Mouse (Mus musculus): Measurements from ENCODE around the gene Gbgt1. TPM values are rescaled to one million over a fixed set of nuclear protein-coding genes. Genes with fewer than 3 reads are reported as not detected.

Gbgt1 gene
- polyA plus RNA-seq, 1 experiment from 2014 or later: 0.56 TPM

GRCm38 (mm10) chr2:28532938-28533771 is 36.5 kb downstream of the Gbgt1 start:
- TF ChIP-seq CTCF (IDR thresholded peaks at IDR 0.05; ENCODE audit: low read depth) (no peak), EP300 (IDR thresholded peaks at IDR 0.05; ENCODE audit: low read depth) (peak; percentile 16; the same call in 1 of the 2 replicates)
- WGBS (ENCODE audit: insufficient replicate concordance): 3% methylated on average over 49 of the region's 49 CpGs
- H3K9me3 ChIP-seq (ENCODE audit: low read length): no peaks in the 10 kb centered on the region
- peak overlapping the region; percentile 55 for H3K27ac ChIP-seq (ENCODE audit: low read depth)
- peak overlapping the region; percentile 88 for H3K4me2 ChIP-seq (ENCODE audit: low read depth, low read length)
- H3K4me1 ChIP-seq (ENCODE audit: insufficient read depth): peaks cover 15% of the 10 kb centered on the region
- H3K36me3 ChIP-seq (replicated peaks; ENCODE audit: insufficient read depth, low read length): no peaks in the 10 kb centered on the region
- H3K27me3 ChIP-seq (ENCODE audit: insufficient read depth, low read length): 0 out of 2 replicates have a peak, but pooled peaks cover 4% of the 10 kb centered on the region
- peak overlapping the region; percentile 64 for H3K9ac ChIP-seq (replicated peaks)
- ATAC-seq: peak; percentile 96
- H3K4me3 ChIP-seq (ENCODE audit: low read depth, low read length): peak overlapping the region; percentile 56
- DNase-seq: peak; percentile 89

- Histone ChIP-seq H3K27me3 (ENCODE audit: insufficient read depth, low read length) (0 out of 2 replicates have a peak, but pooled peaks cover 4% of the 10 kb centered on the region), H3K9ac (replicated peaks) (peak overlapping the region; percentile 64), H3K36me3 (replicated peaks; ENCODE audit: insufficient read depth, low read length) (no peaks in the 10 kb centered on the region), H3K4me2 (ENCODE audit: low read depth, low read length) (peak overlapping the region; percentile 88), H3K4me3 (ENCODE audit: low read depth, low read length) (peak overlapping the region; percentile 56), H3K4me1 (ENCODE audit: insufficient read depth) (peaks cover 16% of the 10 kb centered on the region), H3K27ac (ENCODE audit: low read depth) (peak overlapping the region; percentile 57), H3K9me3 (ENCODE audit: low read length) (no peaks in the 10 kb centered on the region)
- ATAC-seq: no peak
- 65% methylated on average over 7 of the region's 7 CpGs for WGBS (ENCODE audit: insufficient replicate concordance)
- no peak for TF ChIP-seq EP300 (IDR thresholded peaks at IDR 0.05; ENCODE audit: low read depth)
- no peak for TF ChIP-seq CTCF (IDR thresholded peaks at IDR 0.05; ENCODE audit: low read depth)
- no peak for DNase-seq
These were observed 37.3 kb downstream of the Gbgt1 start for GRCm38 (mm10) chr2:28533901-28534435.

- no peak overlapping the region for H3K9ac ChIP-seq (replicated peaks)
- H3K27ac ChIP-seq (ENCODE audit: low read depth): peak overlapping the region; percentile 57
- peak overlapping the region; percentile 88 for H3K4me2 ChIP-seq (ENCODE audit: low read depth, low read length)
- ATAC-seq (no peak), DNase-seq (no peak)
- 0 out of 2 replicates have a peak, but pooled peaks cover 4% of the 10 kb centered on the region for H3K27me3 ChIP-seq (ENCODE audit: insufficient read depth, low read length)
- H3K36me3 ChIP-seq (replicated peaks; ENCODE audit: insufficient read depth, low read length): no peaks in the 10 kb centered on the region
- 64% methylated on average over 11 of the region's 11 CpGs for WGBS (ENCODE audit: insufficient replicate concordance)
- TF ChIP-seq CTCF (IDR thresholded peaks at IDR 0.05; ENCODE audit: low read depth) (no peak), EP300 (IDR thresholded peaks at IDR 0.05; ENCODE audit: low read depth) (no peak)
- no peak overlapping the region for H3K4me3 ChIP-seq (ENCODE audit: low read depth, low read length)
- peaks cover 23% of the 10 kb centered on the region for H3K4me1 ChIP-seq (ENCODE audit: insufficient read depth)
- H3K9me3 ChIP-seq (ENCODE audit: low read length): no peaks in the 10 kb centered on the region
These were observed 38.0 kb downstream of the Gbgt1 start for GRCm38 (mm10) chr2:28534436-28535262.

GRCm38 (mm10) chr2:28535263-28535540 is 38.5 kb downstream of the Gbgt1 start:
- 59% methylated on average over 4 of the region's 4 CpGs for WGBS (ENCODE audit: insufficient replicate concordance)
- Histone ChIP-seq H3K9me3 (ENCODE audit: low read length) (no peaks in the 10 kb centered on the region), H3K4me2 (ENCODE audit: low read depth, low read length) (no peak overlapping the region), H3K27ac (ENCODE audit: low read depth) (peak overlapping the region; percentile 29; the same call in 1 of the 2 replicates), H3K4me1 (ENCODE audit: insufficient read depth) (peaks cover 27% of the 10 kb centered on the region), H3K36me3 (replicated peaks; ENCODE audit: insufficient read depth, low read length) (no peaks in the 10 kb centered on the region), H3K9ac (replicated peaks) (no peak overlapping the region), H3K27me3 (ENCODE audit: insufficient read depth, low read length) (0 out of 2 replicates have a peak, but pooled peaks cover 4% of the 10 kb centered on the region), H3K4me3 (ENCODE audit: low read depth, low read length) (no peak overlapping the region)
- no peak for DNase-seq
- no peak for ATAC-seq
- TF ChIP-seq EP300 (IDR thresholded peaks at IDR 0.05; ENCODE audit: low read depth) (no peak), CTCF (IDR thresholded peaks at IDR 0.05; ENCODE audit: low read depth) (no peak)

- H3K9ac ChIP-seq (replicated peaks): no peak overlapping the region
- 65% methylated on average over 7 of the region's 7 CpGs for WGBS (ENCODE audit: insufficient replicate concordance)
- no peaks in the 10 kb centered on the region for H3K9me3 ChIP-seq (ENCODE audit: low read length)
- no peak overlapping the region for H3K4me3 ChIP-seq (ENCODE audit: low read depth, low read length)
- no peak for TF ChIP-seq EP300 (IDR thresholded peaks at IDR 0.05; ENCODE audit: low read depth)
- no peak for TF ChIP-seq CTCF (IDR thresholded peaks at IDR 0.05; ENCODE audit: low read depth)
- peak overlapping the region; percentile 29; the same call in 1 of the 2 replicates for H3K27ac ChIP-seq (ENCODE audit: low read depth)
- peaks cover 31% of the 10 kb centered on the region for H3K4me1 ChIP-seq (ENCODE audit: insufficient read depth)
- H3K36me3 ChIP-seq (replicated peaks; ENCODE audit: insufficient read depth, low read length): no peaks in the 10 kb centered on the region
- no peak for ATAC-seq
- H3K4me2 ChIP-seq (ENCODE audit: low read depth, low read length): no peak overlapping the region
- no peak for DNase-seq
- 0 out of 2 replicates have a peak, but pooled peaks cover 4% of the 10 kb centered on the region for H3K27me3 ChIP-seq (ENCODE audit: insufficient read depth, low read length)
These were observed 39.0 kb downstream of the Gbgt1 start for GRCm38 (mm10) chr2:28535650-28536049.

GRCm38 (mm10) chr2:28536166-28536565 is 39.5 kb downstream of the Gbgt1 start:
- H3K9me3 ChIP-seq (ENCODE audit: low read length): no peaks in the 10 kb centered on the region
- H3K4me2 ChIP-seq (ENCODE audit: low read depth, low read length): no peak overlapping the region
- DNase-seq (no peak), ATAC-seq (no peak)
- no peaks in the 10 kb centered on the region for H3K36me3 ChIP-seq (replicated peaks; ENCODE audit: insufficient read depth, low read length)
- H3K4me1 ChIP-seq (ENCODE audit: insufficient read depth): peaks cover 34% of the 10 kb centered on the region
- no peak overlapping the region for H3K4me3 ChIP-seq (ENCODE audit: low read depth, low read length)
- no peak overlapping the region for H3K9ac ChIP-seq (replicated peaks)
- H3K27me3 ChIP-seq (ENCODE audit: insufficient read depth, low read length): 0 out of 2 replicates have a peak, but pooled peaks cover 4% of the 10 kb centered on the region
- WGBS (ENCODE audit: insufficient replicate concordance): 78% methylated on average over 4 of the region's 4 CpGs
- no peak overlapping the region; the same call in 1 of the 2 replicates for H3K27ac ChIP-seq (ENCODE audit: low read depth)
- no peak for TF ChIP-seq EP300 (IDR thresholded peaks at IDR 0.05; ENCODE audit: low read depth)

Data from liver, postnatal 0 days (tissue).